Mouse (Mus musculus) adrenal gland, postnatal 10 days (tissue): ENCODE measurements around the gene C8b. TPM values are rescaled to one million over a fixed set of nuclear protein-coding genes. Genes with fewer than 3 reads are reported as not detected.

Experiments used
- DNase-seq: peaks from one replicate; pipeline ENCODE4 v3.0.0; 2021; ENCODE audit warnings: mixed read lengths
- long read RNA-seq, 2 experiments: library from polyadenylated mRNA; stranded (forward); transcript quantifications; one replicate each; pipeline ENCODE4 v2.0.0; 2021
- total RNA-seq, 2 experiments: library from RNA; stranded (reverse); gene quantifications; 2 replicates each; pipeline ENCODE4 v1.2.3; 2021

The C8b gene
- 10 to 100 TPM in 1 of 2 experiments, 1 to 10 TPM in 1; 5.9 to 12.8 TPM for total RNA-seq
- long read RNA-seq, experiment 1, transcript C8b-201 (12 exons, 2,239 nt): major isoform, 21 of 23 reads
- long read RNA-seq, experiment 1, partial matches to known transcripts: 2 of 23 reads
- long read RNA-seq, experiment 1, other reads (novel, unspliced or antisense): 0 of 23 reads
- long read RNA-seq, experiment 2: 0 reads

GRCm38 (mm10) chr4:104766065-104766464 is at the start of gene C8b:
TSS of gene C8b (plus strand) at chr4:104766317.
- DNase-seq: no peak

GRCm38 (mm10) chr4:104716506-104716905 is 49.6 kb upstream of the C8b start:
- no peak for DNase-seq

GRCm38 (mm10) chr4:104718973-104719795 is 46.9 kb upstream of the C8b start:
- DNase-seq: peak; percentile 67

GRCm38 (mm10) chr4:104723527-104724045 is 42.5 kb upstream of the C8b start:
- no peak for DNase-seq

GRCm38 (mm10) chr4:104724258-104724657 is 41.9 kb upstream of the C8b start:
- no peak for DNase-seq

- peak; percentile 47 for DNase-seq
Measured at GRCm38 (mm10) chr4:104725673-104726072, 40.4 kb upstream of the C8b start.

- no peak for DNase-seq
Measured at GRCm38 (mm10) chr4:104729185-104729584, 36.9 kb upstream of the C8b start.

- DNase-seq: peak; percentile 23
Measured at GRCm38 (mm10) chr4:104746500-104746899, 19.6 kb upstream of the C8b start.

- no peak for DNase-seq
Measured at GRCm38 (mm10) chr4:104754090-104754489, 12.0 kb upstream of the C8b start.

- no peak for DNase-seq
Measured at GRCm38 (mm10) chr4:104760878-104761624, 5.1 kb upstream of the C8b start.

- no peak for DNase-seq
Measured at GRCm38 (mm10) chr4:104768190-104768589, 2.1 kb downstream of the C8b start.

- DNase-seq: no peak
Measured at GRCm38 (mm10) chr4:104769602-104770001, 3.5 kb downstream of the C8b start.

- no peak for DNase-seq
Measured at GRCm38 (mm10) chr4:104770331-104770730, 4.2 kb downstream of the C8b start.

GRCm38 (mm10) chr4:104775601-104776000 is 9.5 kb downstream of the C8b start:
- no peak for DNase-seq

GRCm38 (mm10) chr4:104779460-104779859 is 13.3 kb downstream of the C8b start:
- DNase-seq: no peak

- no peak for DNase-seq
Measured at GRCm38 (mm10) chr4:104781441-104781840, 15.3 kb downstream of the C8b start.

- DNase-seq: no peak
Measured at GRCm38 (mm10) chr4:104782346-104782745, 16.2 kb downstream of the C8b start.

- DNase-seq: no peak
Measured at GRCm38 (mm10) chr4:104792111-104792510, 26.0 kb downstream of the C8b start.

- DNase-seq: no peak
Measured at GRCm38 (mm10) chr4:104798951-104799350, 32.8 kb downstream of the C8b start.

GRCm38 (mm10) chr4:104801625-104802024 is 35.5 kb downstream of the C8b start:
- no peak for DNase-seq

- DNase-seq: no peak
Measured at GRCm38 (mm10) chr4:104804100-104804499, 38.0 kb downstream of the C8b start.

- DNase-seq: no peak
Measured at GRCm38 (mm10) chr4:104805414-104806257, 39.5 kb downstream of the C8b start.
